Mouse (Mus musculus) lung, embryonic 14.5 days (tissue): ENCODE measurements at regions not wholly inside any gene's neighbourhood (a gene's known extent, or its start where the extent isn't known, plus 50 kb on each side); places are given as distances from the start of the nearest gene placed in this dataset.

ENCODE experiments used
- ATAC-seq: fragments of 200-750 bp; cut with Nextera tagmentation; 2 replicates; pipeline ENCODE4 v1.8.0; 2017; ENCODE audit warnings: mild to moderate bottlenecking, moderate TSS enrichment, moderate library complexity; ENCODE audit not compliant: insufficient read depth
- DNase-seq: peaks from one replicate; pipeline ENCODE4 v3.0.0-alpha.2; 2015
- H3K27ac ChIP-seq: fragments of 300-500 bp; sonication (generic); 2 replicates; pipeline ENCODE4 v1.5.1; 2014; ENCODE audit warnings: low read depth, mild to moderate bottlenecking, moderate library complexity
- H3K27me3 ChIP-seq: fragments of 300-500 bp; sonication (generic); 2 replicates; pipeline ENCODE4 v1.6.1; 2014; ENCODE audit warnings: low read length, control low read depth; ENCODE audit not compliant: insufficient read depth
- H3K36me3 ChIP-seq: fragments of 300-500 bp; sonication (generic); 2 replicates; pipeline ENCODE4 v1.6.1; 2014; ENCODE audit warnings: control low read depth; ENCODE audit not compliant: insufficient read depth
- H3K4me1 ChIP-seq: fragments of 300-500 bp; sonication (generic); 2 replicates; pipeline ENCODE4 v1.6.1; 2014; ENCODE audit warnings: antibody characterized with exemption, control low read depth; ENCODE audit not compliant: insufficient read depth
- H3K4me2 ChIP-seq: fragments of 300-500 bp; sonication (generic); 2 replicates; pipeline ENCODE4 v1.6.1; 2014; ENCODE audit warnings: mild to moderate bottlenecking
- H3K4me3 ChIP-seq: fragments of 300-500 bp; sonication (generic); 2 replicates; pipeline ENCODE4 v1.5.1; 2014; ENCODE audit warnings: low read depth, low read length
- H3K9ac ChIP-seq: fragments of 300-500 bp; sonication (generic); 2 replicates; pipeline ENCODE4 v1.6.1; 2014
- H3K9me3 ChIP-seq: fragments of 300-500 bp; sonication (generic); 2 replicates; pipeline ENCODE4 v1.6.1; 2016; ENCODE audit warnings: low read depth, low read length, control low read depth
- CTCF ChIP-seq: IDR thresholded peaks from 2 replicates; pipeline ENCODE4 v1.5.1; 2016; ENCODE audit warnings: antibody characterized with exemption, low read depth
- WGBS: fragments of 180-500 bp; shearing (Covaris S2); extraction: QIAGEN DNeasy Blood & Tissue Kit; methylation state at CpG from one replicate; pipeline ENCODE4 v1.1.7; 2014; 5-methylcytosine and 5-hydroxymethylcytosine counted together

DNA sequence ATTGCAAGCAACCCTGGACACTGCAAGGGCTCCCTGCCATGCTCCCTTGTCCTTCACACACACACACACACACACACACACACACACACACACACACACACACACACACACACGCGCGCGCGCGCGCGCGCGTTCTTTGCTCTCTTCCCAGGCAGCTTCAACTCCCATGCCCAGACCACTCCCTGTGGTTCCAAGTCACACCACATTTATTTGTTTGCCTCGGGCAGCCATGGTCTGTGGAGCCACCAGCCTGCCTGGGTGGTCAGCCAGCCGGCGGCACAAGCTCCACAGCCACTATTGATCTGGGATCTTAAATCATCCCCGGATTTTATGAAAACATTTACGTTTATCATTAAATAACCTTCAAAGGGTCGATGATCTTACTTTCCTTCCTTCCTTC is 440.0 kb downstream of the Zfp536 start:
- DNase-seq (peak; percentile 46), ATAC-seq (no peak)
- 51% methylated on average over 16 of the region's 16 CpGs for WGBS
- Histone ChIP-seq H3K9ac (no peak overlapping the region), H3K36me3 (no peaks in the 10 kb centered on the region), H3K27me3 (peaks cover 3% of the 10 kb centered on the region; the same call in 1 of the 2 replicates), H3K4me2 (no peak overlapping the region), H3K4me3 (no peak overlapping the region), H3K27ac (no peak overlapping the region), H3K4me1 (peaks cover 16% of the 10 kb centered on the region; the same call in 1 of the 2 replicates), H3K9me3 (no peaks in the 10 kb centered on the region)
- no peak for TF ChIP-seq CTCF

DNA sequence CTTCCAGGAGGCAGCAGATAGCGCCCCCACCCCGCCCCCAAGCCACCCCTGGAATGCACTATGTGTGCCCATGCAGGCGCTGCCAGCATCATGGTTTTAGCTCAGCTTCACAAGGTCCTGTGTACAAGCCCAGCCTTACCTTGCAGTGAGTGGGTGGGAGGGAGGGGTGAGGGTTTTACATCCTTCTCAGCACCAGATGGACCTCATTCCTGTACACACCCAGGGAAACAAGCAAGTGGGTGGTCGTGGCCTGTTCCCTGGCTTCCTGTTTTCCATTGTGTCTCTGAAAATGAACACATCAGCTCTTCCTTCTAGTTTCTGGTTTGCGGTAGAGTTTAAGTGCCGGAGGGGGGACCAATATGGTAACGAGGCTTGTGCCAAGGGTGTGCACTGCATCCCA is 438.2 kb downstream of the Zfp536 start:
- peaks cover 3% of the 10 kb centered on the region; the same call in 1 of the 2 replicates for H3K27me3 ChIP-seq
- WGBS = 54% methylated on average over 7 of the region's 7 CpGs
- ATAC-seq (peak; percentile 47; the same call in 1 of the 2 replicates), DNase-seq (peak; percentile 38)
- peaks cover 16% of the 10 kb centered on the region; the same call in 1 of the 2 replicates for H3K4me1 ChIP-seq
- H3K36me3 ChIP-seq = no peaks in the 10 kb centered on the region
- no peak overlapping the region for H3K4me2 ChIP-seq
- no peak for TF ChIP-seq CTCF
- H3K9ac ChIP-seq = no peak overlapping the region
- no peak overlapping the region for H3K4me3 ChIP-seq
- no peaks in the 10 kb centered on the region for H3K9me3 ChIP-seq
- H3K27ac ChIP-seq = no peak overlapping the region

DNA sequence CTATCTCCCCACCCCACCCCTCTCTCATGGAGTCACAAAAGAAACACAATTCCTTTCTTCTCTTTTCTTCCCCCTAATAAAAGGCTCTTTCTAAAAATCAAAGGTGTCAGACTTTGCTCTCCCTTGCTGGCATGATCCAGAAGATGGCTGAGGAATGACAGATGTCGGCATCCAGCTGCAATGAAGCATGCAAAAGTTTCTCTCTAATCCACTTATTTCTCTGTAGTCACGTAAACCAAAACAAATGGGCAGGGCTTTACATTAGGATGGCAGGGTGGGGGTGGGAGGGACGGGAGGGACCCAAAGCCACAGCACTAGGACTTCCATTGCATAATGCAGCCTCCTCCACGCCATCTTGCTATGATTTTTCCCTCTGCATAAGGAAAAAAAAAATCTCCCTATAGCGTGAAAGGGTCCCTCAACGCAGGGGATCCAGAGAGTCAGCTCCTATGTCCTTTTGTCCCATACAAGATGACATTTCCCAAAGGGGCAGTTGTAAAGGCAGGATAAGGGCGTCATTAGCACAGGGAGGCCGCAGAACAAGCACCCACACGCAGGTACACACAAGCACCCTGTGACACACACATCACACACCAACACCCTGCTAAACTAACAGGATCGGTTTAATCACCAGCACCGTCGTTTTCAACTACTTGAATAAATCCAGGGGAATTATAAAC is 437.1 kb downstream of the Zfp536 start:
- no peak overlapping the region for H3K27ac ChIP-seq
- no peak for TF ChIP-seq CTCF

DNA sequence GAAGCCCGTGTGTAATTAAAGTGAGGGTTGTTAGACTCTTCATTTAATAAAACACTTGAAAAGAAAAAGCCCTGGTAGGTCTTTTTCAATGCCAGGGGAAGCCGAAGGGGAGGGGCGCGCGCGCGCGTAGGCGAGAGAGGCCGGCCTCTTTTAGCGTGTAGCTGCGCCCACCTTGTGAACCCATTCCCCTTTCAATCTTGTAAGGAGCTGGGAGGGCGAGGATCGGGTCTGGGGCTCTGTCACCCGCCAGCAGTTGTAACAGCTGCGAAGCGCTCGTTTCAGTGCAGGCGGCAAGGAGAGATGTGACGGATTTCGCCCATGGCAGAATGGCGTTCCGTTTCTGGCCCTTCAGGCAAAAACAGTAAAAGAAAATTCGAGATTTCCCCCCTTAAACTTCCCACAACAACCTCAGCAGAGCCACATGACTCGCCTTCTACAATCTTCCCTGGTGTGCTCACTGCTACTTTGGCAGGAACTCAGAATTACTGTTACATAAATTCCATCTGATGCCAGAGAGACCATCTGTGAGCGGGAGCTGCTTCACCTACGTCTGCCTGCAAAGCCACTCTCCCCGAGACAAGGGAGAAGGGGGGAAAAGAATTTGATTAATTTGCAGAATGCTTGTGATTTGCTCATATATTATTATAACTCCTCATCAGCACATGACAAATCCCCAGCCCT is 436.4 kb downstream of the Zfp536 start:
- ATAC-seq (no peak; the same call in 1 of the 2 replicates), DNase-seq (peak; percentile 71)
- Histone ChIP-seq H3K4me2 (peak overlapping the region; percentile 76), H3K36me3 (no peaks in the 10 kb centered on the region), H3K4me3 (peak overlapping the region; percentile 37), H3K27me3 (peaks cover 3% of the 10 kb centered on the region; the same call in 1 of the 2 replicates), H3K27ac (no peak overlapping the region), H3K9ac (peak overlapping the region; percentile 45), H3K9me3 (no peaks in the 10 kb centered on the region), H3K4me1 (peaks cover 16% of the 10 kb centered on the region; the same call in 1 of the 2 replicates)
- WGBS = 5% methylated on average over 28 of the region's 28 CpGs
- no peak for TF ChIP-seq CTCF

More for the DNA sequence above, 437.1 kb downstream of the Zfp536 start:
- 17% methylated on average over 12 of the region's 12 CpGs for WGBS
- ATAC-seq = no peak
- no peak for DNase-seq
- Histone ChIP-seq H3K36me3 (no peaks in the 10 kb centered on the region), H3K4me2 (peak overlapping the region; percentile 76), H3K4me3 (peak overlapping the region; percentile 37), H3K4me1 (peaks cover 16% of the 10 kb centered on the region; the same call in 1 of the 2 replicates), H3K9me3 (no peaks in the 10 kb centered on the region), H3K9ac (peak overlapping the region; percentile 45), H3K27me3 (peaks cover 3% of the 10 kb centered on the region; the same call in 1 of the 2 replicates)

DNA sequence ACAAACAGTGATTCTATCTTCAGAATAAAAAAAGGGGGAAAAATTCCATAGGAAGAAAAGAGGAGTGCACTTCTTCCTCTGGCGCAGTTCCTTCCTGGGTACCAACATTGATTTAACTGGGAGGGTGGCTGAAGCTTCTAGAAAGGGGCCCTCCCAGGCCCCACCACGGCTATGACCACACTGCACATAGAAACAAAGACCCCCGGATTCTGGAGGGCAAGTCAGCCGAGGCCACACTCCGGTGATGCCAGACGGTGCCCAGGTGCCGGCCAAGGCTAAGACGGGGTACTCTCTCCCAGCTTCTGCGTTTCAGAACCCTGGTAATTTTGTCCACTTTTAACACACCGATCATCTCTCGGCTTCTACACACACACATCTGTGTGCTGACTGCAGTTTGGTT is 435.8 kb downstream of the Zfp536 start:
- Histone ChIP-seq H3K27me3 (peaks cover 3% of the 10 kb centered on the region; the same call in 1 of the 2 replicates), H3K4me2 (peak overlapping the region; percentile 76), H3K9ac (no peak overlapping the region), H3K4me1 (peaks cover 16% of the 10 kb centered on the region; the same call in 1 of the 2 replicates), H3K9me3 (no peaks in the 10 kb centered on the region), H3K27ac (no peak overlapping the region), H3K4me3 (no peak overlapping the region), H3K36me3 (no peaks in the 10 kb centered on the region)
- ATAC-seq (no peak; the same call in 1 of the 2 replicates), DNase-seq (no peak)
- WGBS = 38% methylated on average over 11 of the region's 11 CpGs
- no peak for TF ChIP-seq CTCF

DNA sequence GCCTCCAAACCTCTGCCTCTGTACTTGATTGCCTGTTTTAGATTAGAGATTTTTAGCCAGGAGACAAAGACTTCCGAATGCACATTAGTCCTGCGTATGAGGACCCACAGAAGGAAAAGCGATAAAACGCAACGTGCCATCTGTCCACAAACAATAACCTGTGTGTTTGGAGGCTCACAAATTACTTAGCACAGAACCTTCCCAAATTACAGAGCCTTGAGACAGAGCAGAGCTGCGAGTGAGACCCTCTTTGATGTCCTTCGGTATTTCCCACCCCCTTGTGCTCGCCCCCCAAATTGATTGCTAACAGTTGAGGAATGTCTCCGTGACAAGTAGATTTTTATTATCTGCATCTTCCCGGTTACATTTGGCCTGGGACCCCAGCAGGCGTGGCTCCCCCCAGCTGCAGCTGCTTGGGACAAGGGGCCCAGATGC is 435.4 kb downstream of the Zfp536 start:
- no peak for TF ChIP-seq CTCF
- 22% methylated on average over 11 of the region's 11 CpGs for WGBS
- H3K4me1 ChIP-seq = peaks cover 20% of the 10 kb centered on the region; the same call in 1 of the 2 replicates
- DNase-seq (peak; percentile 35), ATAC-seq (no peak; the same call in 1 of the 2 replicates)
- H3K27ac ChIP-seq = no peak overlapping the region
- peaks cover 3% of the 10 kb centered on the region; the same call in 1 of the 2 replicates for H3K27me3 ChIP-seq
- no peaks in the 10 kb centered on the region for H3K9me3 ChIP-seq
- H3K4me2 ChIP-seq = peak overlapping the region; percentile 76
- no peak overlapping the region for H3K4me3 ChIP-seq
- no peak overlapping the region for H3K9ac ChIP-seq
- no peaks in the 10 kb centered on the region for H3K36me3 ChIP-seq

DNA sequence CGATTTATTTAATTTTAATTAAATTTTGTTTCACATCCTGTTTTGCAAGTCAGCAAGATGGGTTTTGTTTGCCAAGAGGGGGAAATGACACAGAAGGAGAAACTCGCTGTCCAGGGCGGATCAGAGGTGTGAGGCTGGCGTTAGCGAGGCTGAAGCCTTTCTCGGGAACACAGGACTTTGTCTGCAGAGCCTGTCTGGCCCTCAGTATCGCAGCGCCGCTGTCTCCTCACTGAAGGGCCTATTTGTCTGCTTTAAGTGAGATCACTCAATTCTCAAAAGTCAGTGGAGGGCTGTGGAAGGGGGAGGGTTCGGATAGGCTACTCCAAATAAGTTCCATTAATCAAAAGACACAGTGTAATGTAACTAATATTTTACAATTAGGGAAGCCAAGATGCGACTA is 430.8 kb downstream of the Zfp536 start:
- TF ChIP-seq CTCF = no peak
- DNase-seq = peak; percentile 63
- Histone ChIP-seq H3K9ac (0 out of 2 replicates have a peak overlapping the region, but pooled peaks have one; percentile 36), H3K36me3 (no peaks in the 10 kb centered on the region), H3K9me3 (no peaks in the 10 kb centered on the region), H3K27me3 (peaks cover 2% of the 10 kb centered on the region; the same call in 1 of the 2 replicates), H3K4me1 (0 out of 2 replicates have a peak, but pooled peaks cover 4% of the 10 kb centered on the region), H3K4me3 (peak overlapping the region; percentile 35), H3K27ac (no peak overlapping the region), H3K4me2 (peak overlapping the region; percentile 80)
- 11% methylated on average over 11 of the region's 11 CpGs for WGBS
- ATAC-seq = 0 out of 2 replicates have a peak, but pooled peaks have one; percentile 26
